Mouse (Mus musculus) stomach, embryonic 15.5 days (tissue): Measurements from ENCODE around the gene Bmpr1a. TPM values are rescaled to one million over a fixed set of nuclear protein-coding genes. Genes with fewer than 3 reads are reported as not detected.

Experiments
- ATAC-seq: fragments of 200-750 bp; cut with Nextera tagmentation; 2 replicates; pipeline ENCODE4 v1.8.0; 2017; ENCODE audit warnings: low read depth, moderate number of reproducible peaks, moderate TSS enrichment; ENCODE audit not compliant: insufficient read depth, low FRiP score
- H3K27ac ChIP-seq: fragments of 300-500 bp; sonication (generic); 2 replicates; pipeline ENCODE4 v1.5.1; 2015; ENCODE audit warnings: mild to moderate bottlenecking, inconsistent platforms
- H3K27me3 ChIP-seq: fragments of 300-500 bp; sonication (generic); replicated peaks from 2 replicates; pipeline ENCODE4 v1.6.1; 2015; ENCODE audit warnings: inconsistent platforms
- H3K36me3 ChIP-seq: fragments of 300-500 bp; sonication (generic); 2 replicates; pipeline ENCODE4 v1.6.1; 2015; ENCODE audit warnings: inconsistent platforms
- H3K4me1 ChIP-seq: fragments of 300-500 bp; sonication (generic); 2 replicates; pipeline ENCODE4 v1.6.1; 2015; ENCODE audit warnings: inconsistent platforms
- H3K4me2 ChIP-seq: fragments of 300-500 bp; sonication (generic); 2 replicates; pipeline ENCODE4 v1.6.1; 2015; ENCODE audit warnings: mild to moderate bottlenecking, inconsistent platforms
- H3K4me3 ChIP-seq: fragments of 300-500 bp; sonication (generic); replicated peaks from 2 replicates; pipeline ENCODE4 v1.5.1; 2015; ENCODE audit warnings: inconsistent platforms
- H3K9ac ChIP-seq: fragments of 300-500 bp; sonication (generic); 2 replicates; pipeline ENCODE4 v1.6.1; 2015; ENCODE audit warnings: inconsistent platforms
- H3K9me3 ChIP-seq: fragments of 300-500 bp; sonication (generic); 2 replicates; pipeline ENCODE4 v1.6.1; 2016; ENCODE audit warnings: inconsistent platforms
- WGBS: fragments of 180-500 bp; shearing (Covaris S2); methylation state at CpG from one replicate; pipeline ENCODE4 v1.1.7; 2015; 5-methylcytosine and 5-hydroxymethylcytosine counted together
- polyA plus RNA-seq: library from polyadenylated mRNA; unstranded; fragments of >200 nt; fragmentation: Nextera tagmentation; extraction: Ambion mirVana; gene quantifications from 2 replicates; pipeline ENCODE4 v1.2.1, GENCODE M21; 2015

Gene Bmpr1a
- polyA plus RNA-seq, 1 experiment from 2014 or later, result 47.1 TPM

- Histone ChIP-seq H3K9ac (no peak overlapping the region), H3K9me3 (no peaks in the 10 kb centered on the region), H3K36me3 (peaks cover 32% of the 10 kb centered on the region), H3K4me3 (no peak overlapping the region), H3K27me3 (no peaks in the 10 kb centered on the region), H3K4me1 (no peaks in the 10 kb centered on the region), H3K27ac (no peak overlapping the region; the same call in 1 of the 2 replicates), H3K4me2 (no peak overlapping the region)
- WGBS, result 84% methylated on average over 7 of the region's 7 CpGs
- no peak for ATAC-seq
Observed at GRCm38 (mm10) chr14:34412164-34412896, 90.8 kb downstream of the Bmpr1a start.

DNA sequence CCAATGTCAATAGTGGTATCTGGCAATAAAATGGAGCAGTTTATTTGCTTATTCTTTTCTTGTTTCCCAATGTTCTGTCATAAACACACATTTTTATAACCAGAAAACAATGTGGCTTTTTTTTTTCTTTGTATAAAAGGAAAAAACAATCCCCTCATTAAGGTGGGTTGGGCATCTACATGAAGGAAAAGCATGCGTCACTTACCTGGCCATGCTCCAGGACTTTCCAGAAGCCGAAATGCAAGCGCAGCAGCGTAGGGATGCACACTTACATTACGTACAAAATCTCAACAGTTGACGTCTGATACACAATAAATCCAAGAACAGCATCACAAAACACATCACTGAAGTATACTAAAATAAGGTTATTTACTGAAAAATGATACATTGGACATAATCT is 92.4 kb downstream of the Bmpr1a start:
- Histone ChIP-seq H3K4me2 (no peak overlapping the region), H3K4me3 (no peak overlapping the region), H3K9ac (no peak overlapping the region), H3K36me3 (peaks cover 35% of the 10 kb centered on the region), H3K27me3 (no peaks in the 10 kb centered on the region), H3K27ac (no peak overlapping the region), H3K4me1 (no peaks in the 10 kb centered on the region), H3K9me3 (no peaks in the 10 kb centered on the region)
- WGBS, result 95% methylated on average over 6 of the region's 6 CpGs
- no peak for ATAC-seq

GRCm38 (mm10) chr14:34403424-34403823 is 99.7 kb downstream of the Bmpr1a start:
- 88% methylated on average over 7 of the region's 7 CpGs for WGBS
- Histone ChIP-seq H3K4me2 (no peak overlapping the region), H3K9ac (no peak overlapping the region), H3K9me3 (no peaks in the 10 kb centered on the region), H3K27ac (no peak overlapping the region), H3K4me3 (no peak overlapping the region), H3K36me3 (peaks cover 21% of the 10 kb centered on the region), H3K4me1 (no peaks in the 10 kb centered on the region), H3K27me3 (no peaks in the 10 kb centered on the region)
- no peak for ATAC-seq

DNA sequence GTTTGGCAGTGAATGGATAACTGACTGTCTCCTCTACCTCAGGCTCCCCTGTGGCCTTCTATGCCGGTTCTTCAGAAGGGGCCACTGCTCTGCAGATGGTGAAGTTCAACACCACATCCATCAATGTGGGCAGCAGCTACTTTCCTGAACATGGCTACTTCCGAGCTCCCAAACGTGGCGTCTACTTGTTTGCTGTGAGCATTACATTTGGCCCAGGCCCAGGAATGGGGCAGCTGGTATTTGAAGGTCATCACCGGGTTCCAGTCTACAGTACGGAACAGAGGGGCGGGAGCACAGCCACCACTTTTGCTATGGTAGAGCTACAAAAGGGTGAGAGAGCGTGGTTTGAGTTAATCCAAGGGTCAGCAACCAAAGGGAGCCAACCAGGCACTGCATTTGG is 100.3 kb downstream of the Bmpr1a start:
- ATAC-seq, result no peak; the same call in 1 of the 2 replicates
- 66% methylated on average over 8 of the region's 8 CpGs for WGBS
- H3K36me3 ChIP-seq, result peaks cover 20% of the 10 kb centered on the region

DNA sequence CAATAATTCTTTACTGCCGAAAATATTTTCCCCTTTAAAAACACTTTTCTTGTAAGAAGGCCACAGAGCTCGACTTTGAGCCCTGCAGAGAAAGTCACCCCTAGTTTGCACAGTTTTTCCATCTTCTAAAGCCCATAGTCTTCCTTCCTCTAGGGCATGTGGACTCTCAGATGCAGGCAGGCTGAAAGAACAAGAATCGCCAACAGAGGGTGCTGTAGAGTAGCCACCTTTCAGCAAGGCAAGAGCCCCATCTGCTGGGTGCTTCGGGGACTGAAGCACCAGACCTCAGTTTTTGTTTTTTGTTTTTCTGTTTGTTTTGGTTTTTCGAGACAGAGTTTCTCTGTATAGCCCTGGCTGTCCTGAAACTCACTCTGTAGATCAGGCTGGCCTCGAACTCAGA is 102.0 kb downstream of the Bmpr1a start:
- no peak overlapping the region for H3K4me2 ChIP-seq
- H3K27ac ChIP-seq, result no peak overlapping the region
- H3K27me3 ChIP-seq, result no peaks in the 10 kb centered on the region
- no peak overlapping the region for H3K4me3 ChIP-seq
- ATAC-seq, result no peak
- H3K4me1 ChIP-seq, result no peaks in the 10 kb centered on the region
- no peak overlapping the region for H3K9ac ChIP-seq
- no peaks in the 10 kb centered on the region for H3K9me3 ChIP-seq
- WGBS, result 54% methylated on average over 6 of the region's 6 CpGs
- peaks cover 11% of the 10 kb centered on the region; the same call in 1 of the 2 replicates for H3K36me3 ChIP-seq

More for the DNA sequence above, 100.3 kb downstream of the Bmpr1a start:
- Histone ChIP-seq H3K27me3 (no peaks in the 10 kb centered on the region), H3K4me3 (no peak overlapping the region), H3K4me1 (no peaks in the 10 kb centered on the region), H3K4me2 (no peak overlapping the region), H3K9me3 (no peaks in the 10 kb centered on the region), H3K27ac (no peak overlapping the region), H3K9ac (no peak overlapping the region)

GRCm38 (mm10) chr14:34400021-34400420 is 103.1 kb downstream of the Bmpr1a start:
- Histone ChIP-seq H3K9me3 (no peaks in the 10 kb centered on the region), H3K27me3 (no peaks in the 10 kb centered on the region), H3K27ac (no peak overlapping the region), H3K4me2 (no peak overlapping the region), H3K36me3 (peaks cover 11% of the 10 kb centered on the region; the same call in 1 of the 2 replicates), H3K4me1 (no peaks in the 10 kb centered on the region), H3K9ac (no peak overlapping the region), H3K4me3 (no peak overlapping the region)
- WGBS, result 85% methylated on average over 3 of the region's 3 CpGs
- no peak for ATAC-seq

GRCm38 (mm10) chr14:34399301-34399700 is 103.8 kb downstream of the Bmpr1a start:
- no peak overlapping the region for H3K9ac ChIP-seq
- H3K27ac ChIP-seq, result no peak overlapping the region
- 93% methylated on average over 6 of the region's 6 CpGs for WGBS
- no peaks in the 10 kb centered on the region for H3K27me3 ChIP-seq
- ATAC-seq, result no peak
- H3K4me3 ChIP-seq, result no peak overlapping the region
- H3K4me1 ChIP-seq, result no peaks in the 10 kb centered on the region
- H3K36me3 ChIP-seq, result peaks cover 11% of the 10 kb centered on the region; the same call in 1 of the 2 replicates
- no peak overlapping the region for H3K4me2 ChIP-seq
- no peaks in the 10 kb centered on the region for H3K9me3 ChIP-seq

GRCm38 (mm10) chr14:34398901-34399300 is 104.2 kb downstream of the Bmpr1a start:
- WGBS, result 85% methylated on average over 21 of the region's 21 CpGs

GRCm38 (mm10) chr14:34397871-34398270 is 105.3 kb downstream of the Bmpr1a start:
- no peaks in the 10 kb centered on the region for H3K4me1 ChIP-seq
- ATAC-seq, result no peak
- H3K4me3 ChIP-seq, result no peak overlapping the region
- 81% methylated on average over 5 of the region's 5 CpGs for WGBS
- H3K4me2 ChIP-seq, result no peak overlapping the region
- no peak overlapping the region for H3K9ac ChIP-seq
- H3K9me3 ChIP-seq, result no peaks in the 10 kb centered on the region
- H3K36me3 ChIP-seq, result peaks cover 11% of the 10 kb centered on the region; the same call in 1 of the 2 replicates
- no peaks in the 10 kb centered on the region for H3K27me3 ChIP-seq
- H3K27ac ChIP-seq, result no peak overlapping the region

More at GRCm38 (mm10) chr14:34398901-34399300, 104.2 kb downstream of the Bmpr1a start:
- H3K27ac ChIP-seq, result no peak overlapping the region
- no peaks in the 10 kb centered on the region for H3K9me3 ChIP-seq
- H3K4me2 ChIP-seq, result no peak overlapping the region
- peaks cover 11% of the 10 kb centered on the region; the same call in 1 of the 2 replicates for H3K36me3 ChIP-seq
- no peaks in the 10 kb centered on the region for H3K4me1 ChIP-seq
- no peak overlapping the region for H3K4me3 ChIP-seq
- H3K27me3 ChIP-seq, result no peaks in the 10 kb centered on the region
- ATAC-seq, result no peak
- H3K9ac ChIP-seq, result no peak overlapping the region

DNA sequence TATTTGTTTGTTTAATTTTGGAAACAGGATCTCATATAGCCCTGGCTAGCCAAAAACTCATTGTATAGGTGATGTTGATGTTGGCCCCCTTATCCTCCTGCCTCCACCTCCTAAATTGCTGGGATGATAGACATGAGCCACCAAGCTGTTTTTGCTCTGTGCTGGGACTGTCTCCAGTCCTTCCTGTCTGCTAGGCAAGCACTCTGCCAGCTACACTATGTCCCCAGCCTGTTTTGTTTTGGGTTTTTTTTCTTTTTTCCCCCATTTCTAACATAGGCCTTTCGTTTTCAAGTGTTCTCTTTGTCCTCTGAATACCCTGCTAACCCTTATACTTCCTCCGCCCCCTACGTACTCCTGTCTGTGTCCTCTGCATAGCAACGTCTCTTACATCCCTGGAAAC is 109.8 kb downstream of the Bmpr1a start:
- no peak for ATAC-seq
- no peak overlapping the region for H3K27ac ChIP-seq
- 71% methylated on average over 4 of the region's 4 CpGs for WGBS
- no peak overlapping the region for H3K9ac ChIP-seq
- no peaks in the 10 kb centered on the region for H3K4me1 ChIP-seq
- H3K4me2 ChIP-seq, result no peak overlapping the region
- no peaks in the 10 kb centered on the region for H3K27me3 ChIP-seq
- no peaks in the 10 kb centered on the region for H3K9me3 ChIP-seq
- H3K4me3 ChIP-seq, result no peak overlapping the region
- H3K36me3 ChIP-seq, result no peaks in the 10 kb centered on the region

DNA sequence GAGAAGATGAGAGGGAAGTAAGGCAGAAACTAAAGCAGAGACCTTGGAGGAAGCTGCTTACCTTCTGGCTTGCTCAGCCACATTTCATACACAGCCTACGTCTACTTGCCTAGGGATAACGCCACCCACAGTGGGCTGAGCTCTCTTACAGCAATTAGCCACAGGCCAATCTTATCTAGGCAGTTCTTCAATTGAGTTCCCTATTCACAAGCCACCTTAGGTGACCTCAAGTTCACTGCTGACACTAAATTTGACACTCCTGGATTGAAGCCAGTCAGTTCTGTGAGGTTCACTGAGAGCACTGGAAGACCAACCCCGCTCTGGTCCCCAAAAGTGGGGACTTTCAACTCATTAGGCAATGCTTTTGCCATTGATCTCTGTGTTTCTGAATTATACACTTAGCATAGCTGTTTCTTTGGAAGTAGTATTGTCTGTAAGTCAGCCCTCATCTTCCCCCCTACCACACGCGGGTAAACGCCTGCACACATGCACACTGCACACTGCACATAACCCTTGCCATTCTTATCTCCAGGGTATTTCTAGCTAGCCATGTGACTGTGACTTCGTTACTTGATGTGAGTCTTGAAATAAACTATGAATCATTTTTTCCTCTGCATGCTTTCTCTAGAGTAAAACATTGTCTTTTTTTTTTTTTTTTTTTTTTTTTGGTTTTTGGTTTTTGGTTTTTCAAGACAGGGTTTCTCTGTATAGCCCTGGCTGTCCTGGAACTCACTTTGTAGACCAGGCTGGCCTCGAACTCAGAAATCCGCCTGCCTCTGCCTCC is 120.0 kb downstream of the Bmpr1a start:
- no peaks in the 10 kb centered on the region for H3K36me3 ChIP-seq
- ATAC-seq, result no peak
- no peak overlapping the region for H3K27ac ChIP-seq
- H3K4me1 ChIP-seq, result peaks cover 10% of the 10 kb centered on the region
- no peak overlapping the region for H3K4me3 ChIP-seq
- whole genome bisulfite sequencing, result 94% methylated on average over 9 of the region's 9 CpGs
- H3K27me3 ChIP-seq, result no peaks in the 10 kb centered on the region
- H3K9ac ChIP-seq, result no peak overlapping the region
- H3K4me2 ChIP-seq, result no peak overlapping the region
- H3K9me3 ChIP-seq, result no peaks in the 10 kb centered on the region
